Mouse (Mus musculus) limb, embryonic 11.5 days (tissue): Measurements from ENCODE around the gene Olfr881. TPM values are rescaled to one million over a fixed set of nuclear protein-coding genes. Genes with fewer than 3 reads are reported as not detected.

Experiments
- ATAC-seq: fragments of 200-750 bp; cut with Nextera tagmentation; 2 replicates; pipeline ENCODE4 v1.8.0; 2017; ENCODE audit warnings: low read depth; ENCODE audit not compliant: insufficient number of reproducible peaks, low FRiP score, low TSS enrichment
- DNase-seq: peaks from one replicate; pipeline ENCODE4 v3.0.0-alpha.2; 2015; ENCODE audit warnings: low spot score
- H3K27ac ChIP-seq: fragments of 300-500 bp; sonication (generic); replicated peaks from 2 replicates; pipeline ENCODE4 v1.5.1; 2014; ENCODE audit warnings: low read depth, mild to moderate bottlenecking, low read length
- H3K27me3 ChIP-seq: fragments of 300-500 bp; sonication (generic); 2 replicates; pipeline ENCODE4 v1.6.1; 2014; ENCODE audit warnings: mild to moderate bottlenecking, low read length, mixed read lengths; ENCODE audit not compliant: control insufficient read depth, insufficient read depth
- H3K36me3 ChIP-seq: fragments of 300-500 bp; sonication (generic); 2 replicates; pipeline ENCODE4 v1.6.1; 2014; ENCODE audit warnings: mild to moderate bottlenecking, low read length, moderate library complexity, mixed read lengths; ENCODE audit not compliant: control insufficient read depth, insufficient read depth
- H3K4me1 ChIP-seq: fragments of 300-500 bp; sonication (generic); 2 replicates; pipeline ENCODE4 v1.6.1; 2014; ENCODE audit warnings: low read length, mixed read lengths; ENCODE audit not compliant: control insufficient read depth, insufficient read depth
- H3K4me2 ChIP-seq: fragments of 300-500 bp; sonication (generic); 2 replicates; pipeline ENCODE4 v1.6.1; 2014; ENCODE audit warnings: low read depth, mild to moderate bottlenecking, moderate library complexity; ENCODE audit not compliant: severe bottlenecking
- H3K4me3 ChIP-seq: fragments of 300-500 bp; sonication (generic); 2 replicates; pipeline ENCODE4 v1.5.1; 2014; ENCODE audit warnings: low read depth, low read length
- H3K9ac ChIP-seq: fragments of 300-500 bp; sonication (generic); 2 replicates; pipeline ENCODE4 v1.6.1; 2014; ENCODE audit warnings: mild to moderate bottlenecking, low read length
- H3K9me3 ChIP-seq: fragments of 300-500 bp; sonication (generic); 2 replicates; pipeline ENCODE4 v1.6.1; 2016; ENCODE audit warnings: low read length; ENCODE audit not compliant: control insufficient read depth
- WGBS: fragments of 180-500 bp; shearing (Covaris S2); extraction: QIAGEN DNeasy Blood & Tissue Kit; methylation state at CpG from one replicate; pipeline ENCODE4 v1.1.7; 2014; 5-methylcytosine and 5-hydroxymethylcytosine counted together
- polyA plus RNA-seq: library from polyadenylated mRNA; unstranded; fragments of >200 nt; fragmentation: Nextera tagmentation; extraction: Ambion mirVana; gene quantifications from 2 replicates; pipeline ENCODE4 v1.2.1, GENCODE M21; 2014

The Olfr881 gene
- not detected in 2 replicates for polyA plus RNA-seq

DNA sequence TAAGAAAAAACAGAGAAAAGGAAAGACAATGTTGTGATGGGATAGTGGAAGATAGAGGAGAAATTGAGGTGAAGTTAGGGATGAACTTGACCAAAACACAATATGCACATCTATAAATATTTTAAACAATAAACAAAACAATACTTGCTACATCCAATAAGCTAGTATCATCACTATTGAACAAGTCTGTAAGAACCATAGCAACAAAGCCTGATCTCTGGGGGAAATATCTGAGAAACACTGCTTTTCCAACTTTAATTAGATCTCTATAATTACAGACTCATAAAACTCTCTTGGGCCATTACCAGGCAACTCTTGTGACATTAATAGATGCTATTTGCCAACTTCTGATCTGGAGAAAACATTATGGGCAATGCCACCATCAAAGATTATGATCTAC lies at the start of gene Olfr881:
TSS of gene Olfr881 (plus strand) at position 301 of the 400 bp plus-strand sequence.
- H3K9me3 ChIP-seq, result no peaks in the 10 kb centered on the region
- no peak for ATAC-seq
- H3K27ac ChIP-seq, result no peak within 1 kb of the TSS
- no peak within 1 kb of the TSS for H3K9ac ChIP-seq
- H3K27me3 ChIP-seq, result no peaks in the 10 kb centered on the region
- H3K4me3 ChIP-seq, result no peak within 1 kb of the TSS
- no peaks in the 10 kb centered on the region for H3K36me3 ChIP-seq
- no peak within 1 kb of the TSS for H3K4me2 ChIP-seq
- no peak for DNase-seq
- H3K4me1 ChIP-seq, result no peaks in the 10 kb centered on the region

GRCm38 (mm10) chr9:37998581-37999204 lies 7.1 kb downstream of the Olfr881 start:
- H3K9ac ChIP-seq, result no peak overlapping the region
- ATAC-seq (no peak), DNase-seq (no peak)
- no peak overlapping the region for H3K4me3 ChIP-seq
- H3K4me2 ChIP-seq, result no peak overlapping the region
- no peaks in the 10 kb centered on the region for H3K27me3 ChIP-seq
- H3K27ac ChIP-seq, result no peak overlapping the region
- H3K9me3 ChIP-seq, result no peaks in the 10 kb centered on the region
- H3K36me3 ChIP-seq, result no peaks in the 10 kb centered on the region
- 53% methylated on average over 2 of the region's 2 CpGs for WGBS
- H3K4me1 ChIP-seq, result no peaks in the 10 kb centered on the region

DNA sequence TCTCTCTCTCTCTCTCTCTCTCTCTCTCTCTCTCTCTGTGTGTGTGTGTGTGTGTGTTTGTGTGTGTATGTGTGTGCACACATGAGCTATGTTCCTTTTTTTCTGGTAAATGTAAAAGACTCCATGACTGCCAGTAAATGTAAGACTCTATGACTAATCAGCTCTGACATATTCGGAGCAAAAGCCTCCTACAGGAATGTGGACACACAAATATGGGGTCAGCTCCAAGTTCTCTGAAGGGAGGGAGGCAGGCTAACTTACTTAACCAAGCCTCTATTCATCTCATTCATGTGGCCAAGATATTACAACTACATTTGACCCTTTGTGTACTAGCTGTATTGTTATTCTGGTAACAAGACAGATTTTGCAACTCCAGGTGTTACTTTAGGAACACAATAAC lies 8.4 kb downstream of the Olfr881 start:
- Histone ChIP-seq H3K4me1 (no peaks in the 10 kb centered on the region), H3K9me3 (no peaks in the 10 kb centered on the region), H3K4me3 (no peak overlapping the region), H3K27me3 (no peaks in the 10 kb centered on the region), H3K27ac (no peak overlapping the region), H3K9ac (no peak overlapping the region), H3K36me3 (no peaks in the 10 kb centered on the region), H3K4me2 (no peak overlapping the region)
- no peak for DNase-seq
- ATAC-seq, result no peak
- 88% methylated on average over 1 of the region's 1 CpGs for WGBS

DNA sequence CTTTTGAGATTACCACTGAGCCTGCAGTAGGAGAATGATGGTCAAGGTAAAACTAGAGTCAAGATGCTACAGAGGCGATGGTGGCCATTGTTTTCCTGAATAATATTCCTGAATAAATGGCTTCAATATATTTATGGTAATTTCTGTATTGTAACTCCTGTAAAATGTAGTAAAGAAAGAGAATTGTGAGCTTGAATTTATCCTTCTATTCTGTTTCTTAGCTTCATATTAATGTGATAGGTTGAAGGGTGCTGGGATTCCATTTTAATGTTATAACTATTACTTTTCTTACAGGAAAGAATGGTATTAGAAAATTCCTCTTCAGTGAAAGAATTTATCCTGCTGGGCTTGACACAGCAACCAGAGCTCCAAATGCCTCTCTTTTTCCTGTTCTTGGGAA lies 33.9 kb downstream of the Olfr881 start, which contains the start of gene Olfr883:
TSS of gene Olfr883 (plus strand) at position 301 of the 400 bp plus-strand sequence.
- Histone ChIP-seq H3K9ac (no peak within 1 kb of the TSS), H3K4me3 (no peak within 1 kb of the TSS), H3K4me2 (no peak within 1 kb of the TSS), H3K36me3 (no peaks in the 10 kb centered on the region), H3K27me3 (no peaks in the 10 kb centered on the region), H3K4me1 (no peaks in the 10 kb centered on the region), H3K27ac (no peak within 1 kb of the TSS), H3K9me3 (no peaks in the 10 kb centered on the region)
- 84% methylated on average over 1 of the region's 1 CpGs for WGBS
- ATAC-seq, result no peak
- no peak for DNase-seq

Other genes starting within 250 kb of the Olfr881 start
- not detected in 2 replicates for gene Olfr874, start 246.7 kb upstream of the Olfr881 start, polyA plus RNA-seq
- not detected in 2 replicates for gene Olfr875, start 220.0 kb upstream of the Olfr881 start, polyA plus RNA-seq
- not detected in 2 replicates for gene Olfr876, start 188.8 kb upstream of the Olfr881 start, polyA plus RNA-seq
- not detected in 2 replicates for gene Olfr877, start 137.6 kb upstream of the Olfr881 start, polyA plus RNA-seq
- not detected in 2 replicates for gene Olfr145, start 95.1 kb upstream of the Olfr881 start, polyA plus RNA-seq
- not detected in 2 replicates for gene Olfr878, start 74.0 kb upstream of the Olfr881 start, polyA plus RNA-seq
- gene Olfr883, start 34.0 kb downstream of the Olfr881 start, polyA plus RNA-seq, result not detected in 2 replicates
- gene Olfr884, start 54.7 kb downstream of the Olfr881 start, polyA plus RNA-seq, result not detected in 2 replicates
- gene Olfr885, start 69.5 kb downstream of the Olfr881 start, polyA plus RNA-seq, result not detected in 2 replicates
- gene Olfr887, start 92.2 kb downstream of the Olfr881 start, polyA plus RNA-seq, result not detected in 2 replicates
- not detected in 2 replicates for gene Olfr888, start 116.3 kb downstream of the Olfr881 start, polyA plus RNA-seq
- 0.07 TPM in 2 replicates for gene Olfr889, start 123.4 kb downstream of the Olfr881 start, polyA plus RNA-seq
- not detected in 2 replicates for gene Olfr890, start 150.7 kb downstream of the Olfr881 start, polyA plus RNA-seq
- gene Olfr891, start 189.0 kb downstream of the Olfr881 start, polyA plus RNA-seq, result not detected in 2 replicates
- not detected in 2 replicates for gene Olfr893, start 216.5 kb downstream of the Olfr881 start, polyA plus RNA-seq
- gene Olfr894, start 226.2 kb downstream of the Olfr881 start, polyA plus RNA-seq, result not detected in 2 replicates